8 mouse cellular contexts compared by ENCODE assay signal in the genomic region with DNA sequence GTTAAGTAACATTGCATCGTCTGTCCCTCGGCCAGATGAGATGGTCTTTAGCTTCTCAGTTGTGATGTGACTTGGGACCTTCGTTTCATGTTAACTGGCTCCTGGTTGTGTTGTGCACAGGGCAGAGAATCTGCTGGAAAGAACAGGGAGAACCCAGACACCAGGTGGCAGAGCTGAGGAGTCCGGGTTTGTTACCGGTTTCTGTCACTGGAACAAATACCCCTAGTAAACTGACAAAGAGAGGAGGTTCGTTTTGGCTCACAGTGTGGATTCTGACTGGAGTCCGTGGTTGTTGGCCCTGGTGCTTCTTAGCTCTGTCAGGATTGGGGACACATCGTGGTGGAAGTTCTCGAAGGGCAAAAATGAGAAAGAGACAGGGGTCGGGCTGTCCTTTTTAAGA. TPM values are rescaled to one million over a fixed set of nuclear protein-coding genes. Genes with fewer than 3 reads are reported as not detected.
A peak's percentile ranks its signal among the peaks of the same experiment; 100 is the strongest.
DNase-seq lines count a peak whose midpoint lies in the region; ATAC-seq and TF ChIP-seq lines count a peak whose summit lies in the region.

No protein-coding gene starts in this region.

- H3K27ac ChIP-seq in intestine, postnatal 0 days (ENCODE audit: low read depth, low read length), result no peak overlapping the region
- H3K27ac ChIP-seq in intestine, embryonic 15.5 days, result no peak overlapping the region
- H3K27ac ChIP-seq in heart, postnatal 0 days (ENCODE audit: low read depth), result no peak overlapping the region
- H3K27ac ChIP-seq in lung, embryonic 16.5 days (ENCODE audit: low read length), result 0 out of 2 replicates have a peak overlapping the region, but pooled peaks have one; percentile 7

- TF ChIP-seq EP300 in heart, postnatal 0 days (IDR thresholded peaks at IDR 0.05; ENCODE audit: low read depth), result no peak

- no peak overlapping the region for H3K4me2 ChIP-seq in intestine, postnatal 0 days (replicated peaks; ENCODE audit: low read depth)
- H3K4me2 ChIP-seq in intestine, embryonic 15.5 days (replicated peaks), result no peak overlapping the region
- no peak overlapping the region for H3K4me2 ChIP-seq in heart, postnatal 0 days (ENCODE audit: low read depth, low read length)
- H3K4me2 ChIP-seq in lung, embryonic 16.5 days (ENCODE audit: low read depth, low read length), result no peak overlapping the region

- H3K4me3 ChIP-seq in intestine, postnatal 0 days (ENCODE audit: low read depth, low read length), result no peak overlapping the region
- no peak overlapping the region for H3K4me3 ChIP-seq in intestine, embryonic 15.5 days (replicated peaks)
- no peak overlapping the region for H3K4me3 ChIP-seq in heart, postnatal 0 days (ENCODE audit: low read depth, low read length)
- no peak overlapping the region for H3K4me3 ChIP-seq in lung, embryonic 16.5 days (ENCODE audit: low read length)

- DNase-seq in adrenal gland, postnatal 25 days, result peak; percentile 45
- no peak for DNase-seq in heart, postnatal 0 days (ENCODE audit: low spot score)
- DNase-seq in urinary bladder, postnatal 25 days (ENCODE audit: low spot score), result no peak
- no peak for DNase-seq in cerebellum, adult 8-10 months

- 51% methylated on average over 10 of the region's 10 CpGs for WGBS in intestine, postnatal 0 days
- 61% methylated on average over 10 of the region's 10 CpGs for WGBS in intestine, embryonic 15.5 days
- 49% methylated on average over 10 of the region's 10 CpGs for WGBS in heart, postnatal 0 days
- 47% methylated on average over 10 of the region's 10 CpGs for WGBS in lung, embryonic 16.5 days

- no peak overlapping the region for H3K9ac ChIP-seq in intestine, postnatal 0 days (ENCODE audit: low read depth, low read length)
- H3K9ac ChIP-seq in intestine, embryonic 15.5 days, result no peak overlapping the region
- H3K9ac ChIP-seq in heart, postnatal 0 days (replicated peaks; ENCODE audit: low read depth, low read length), result no peak overlapping the region
- H3K9ac ChIP-seq in lung, embryonic 16.5 days (ENCODE audit: low read length), result 0 out of 2 replicates have a peak overlapping the region, but pooled peaks have one; percentile 3

- peak; percentile 64 for TF ChIP-seq CTCF in intestine, postnatal 0 days (IDR thresholded peaks at IDR 0.05; ENCODE audit: low read depth)
- TF ChIP-seq CTCF in heart, postnatal 0 days (IDR thresholded peaks at IDR 0.05; ENCODE audit: low read depth), result peak; percentile 58

- H3K36me3 ChIP-seq in intestine, postnatal 0 days (ENCODE audit: control insufficient read depth, insufficient read depth), result no peaks in the 10 kb centered on the region
- no peaks in the 10 kb centered on the region for H3K36me3 ChIP-seq in intestine, embryonic 15.5 days
- no peaks in the 10 kb centered on the region for H3K36me3 ChIP-seq in heart, postnatal 0 days (replicated peaks; ENCODE audit: control insufficient read depth, insufficient read depth, low read length)
- H3K36me3 ChIP-seq in lung, embryonic 16.5 days (ENCODE audit: control insufficient read depth, insufficient read depth, low read length), result no peaks in the 10 kb centered on the region

- ATAC-seq in intestine, postnatal 0 days, result no peak
- no peak for ATAC-seq in intestine, embryonic 15.5 days
- ATAC-seq in heart, postnatal 0 days (ENCODE audit: insufficient read depth, low read depth), result no peak
- ATAC-seq in lung, embryonic 16.5 days (ENCODE audit: low read depth), result no peak
- ATAC-seq in megakaryocyte, adult 5-6 weeks (ENCODE audit: poor library complexity, severe bottlenecking), result no peak

- H3K4me1 ChIP-seq in intestine, postnatal 0 days (replicated peaks; ENCODE audit: control insufficient read depth, insufficient read depth, low read length), result no peaks in the 10 kb centered on the region
- H3K4me1 ChIP-seq in intestine, embryonic 15.5 days (replicated peaks), result peaks cover 29% of the 10 kb centered on the region
- H3K4me1 ChIP-seq in heart, postnatal 0 days (ENCODE audit: control insufficient read depth, insufficient read depth), result peaks cover 37% of the 10 kb centered on the region
- H3K4me1 ChIP-seq in lung, embryonic 16.5 days (replicated peaks; ENCODE audit: control insufficient read depth, insufficient read depth, low read length), result peaks cover 23% of the 10 kb centered on the region

- H3K9me3 ChIP-seq in intestine, postnatal 0 days (ENCODE audit: control insufficient read depth), result no peaks in the 10 kb centered on the region
- no peaks in the 10 kb centered on the region for H3K9me3 ChIP-seq in intestine, embryonic 15.5 days
- no peaks in the 10 kb centered on the region for H3K9me3 ChIP-seq in heart, postnatal 0 days (replicated peaks; ENCODE audit: control insufficient read depth, low read length)
- H3K9me3 ChIP-seq in lung, embryonic 16.5 days (ENCODE audit: control insufficient read depth, low read length), result no peaks in the 10 kb centered on the region

- H3K27me3 ChIP-seq in intestine, postnatal 0 days (replicated peaks; ENCODE audit: control insufficient read depth, insufficient read depth, low read length), result 0 out of 2 replicates have a peak, but pooled peaks cover 3% of the 10 kb centered on the region
- H3K27me3 ChIP-seq in intestine, embryonic 15.5 days (replicated peaks), result no peaks in the 10 kb centered on the region; the same call in 1 of the 2 replicates
- H3K27me3 ChIP-seq in heart, postnatal 0 days (ENCODE audit: control insufficient read depth, insufficient read depth, low read length), result no peaks in the 10 kb centered on the region
- H3K27me3 ChIP-seq in lung, embryonic 16.5 days (ENCODE audit: control insufficient read depth, insufficient read depth, low read depth, low read length), result peaks cover 7% of the 10 kb centered on the region; the same call in 1 of the 2 replicates

RNA-seq across cellular contexts. Expression of a gene that starts 3.6 kb away (rescaled TPM):
- polyA plus RNA-seq in intestine, postnatal 0 days (2015; fragmentation: Nextera tagmentation; extraction: Ambion mirVana), result 5.9 and 6.2 TPM in 2 replicates
- 12.2 and 13.1 TPM in 2 replicates for polyA plus RNA-seq in intestine, embryonic 15.5 days (2015; fragmentation: Nextera tagmentation; extraction: Ambion mirVana)
- 70.2 and 81.0 TPM in 2 replicates for total RNA-seq in adrenal gland, postnatal 25 days (2021)
- total RNA-seq in heart, postnatal 0 days (2014; rRNA removed; ENCODE audit: low replicate concordance), result 41.4 and 61.5 TPM in 2 replicates
- 8.2 and 10.7 TPM in 2 replicates for polyA plus RNA-seq in heart, postnatal 0 days (2015; fragmentation: Nextera tagmentation; extraction: Ambion mirVana)
- polyA plus RNA-seq in lung, embryonic 16.5 days (2015; fragmentation: Nextera tagmentation; extraction: Ambion mirVana), result 6.0 and 6.7 TPM in 2 replicates
- total RNA-seq in megakaryocyte, adult 5-6 weeks (2015), result 0.87 TPM in 1 of 2 replicates, not detected in the other
- total RNA-seq in megakaryocyte, adult 5-6 weeks (2017), result 0.04 and 0.28 TPM in 2 replicates
